In the genomic region with DNA sequence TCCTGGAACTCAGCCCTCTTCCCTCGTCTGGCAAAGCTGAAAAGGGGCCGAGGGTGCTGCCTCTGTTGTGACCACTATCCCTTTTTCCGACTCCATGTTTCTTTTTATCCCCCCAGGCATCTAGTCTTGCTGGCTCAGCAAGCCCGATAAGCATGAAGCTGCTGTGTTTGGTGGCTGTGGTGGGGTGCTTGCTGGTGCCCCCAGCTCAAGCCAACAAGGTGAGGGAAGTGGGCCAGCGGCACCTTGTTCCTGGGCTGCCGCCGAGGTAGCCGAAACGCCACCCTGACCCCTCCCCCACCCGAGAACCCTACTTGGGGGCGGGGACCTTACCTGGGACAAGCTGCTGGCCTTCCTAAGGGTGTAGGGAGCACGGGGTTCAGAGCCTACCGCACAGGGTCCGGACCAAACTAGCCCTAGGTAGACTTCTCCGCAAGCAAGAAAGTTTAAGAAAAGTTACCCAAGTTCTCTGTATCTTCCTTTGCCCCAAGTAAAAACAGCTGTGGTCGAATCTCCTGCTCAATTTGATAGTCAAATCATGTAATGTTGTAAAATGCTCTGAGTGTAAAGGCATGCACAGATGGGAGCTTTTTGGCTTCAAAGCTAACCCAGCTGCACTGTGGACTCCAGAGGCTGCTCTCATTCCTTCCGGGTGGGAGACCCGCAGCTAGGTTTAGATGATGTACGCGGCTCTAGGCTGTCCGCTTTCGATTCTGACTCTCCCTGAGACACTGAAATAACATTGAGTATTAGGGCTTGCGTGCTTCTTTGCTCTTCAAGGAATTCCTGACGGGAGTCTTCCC, we compare ENCODE assay signal across 8 mouse cellular contexts. TPM values are rescaled to one million over a fixed set of nuclear protein-coding genes. Genes with fewer than 3 reads are reported as not detected.
A peak's percentile ranks its signal among the peaks of the same experiment; 100 is the strongest.
DNase-seq lines count a peak whose midpoint lies in the region; ATAC-seq lines count a peak whose summit lies in the region.

No protein-coding gene starts in this region.

- no peaks in the 10 kb centered on the region for H3K9me3 ChIP-seq in embryonic facial prominence, embryonic 11.5 days (replicated peaks; ENCODE audit: control insufficient read depth, low read length)
- no peaks in the 10 kb centered on the region for H3K9me3 ChIP-seq in hindbrain, embryonic 10.5 days
- H3K9me3 ChIP-seq in limb, embryonic 13.5 days = no peaks in the 10 kb centered on the region
- H3K9me3 ChIP-seq in midbrain, embryonic 14.5 days (ENCODE audit: control insufficient read depth, low read length) = no peaks in the 10 kb centered on the region

- peak overlapping the region; percentile 87 for H3K4me2 ChIP-seq in embryonic facial prominence, embryonic 11.5 days (ENCODE audit: low read depth, low read length)
- H3K4me2 ChIP-seq in limb, embryonic 13.5 days (replicated peaks) = peak overlapping the region; percentile 88
- H3K4me2 ChIP-seq in midbrain, embryonic 14.5 days (ENCODE audit: low read length) = peak overlapping the region; percentile 94

- WGBS in embryonic facial prominence, embryonic 11.5 days = 5% methylated on average over 24 of the region's 24 CpGs
- WGBS in hindbrain, embryonic 10.5 days = 10% methylated on average over 24 of the region's 24 CpGs
- 4% methylated on average over 24 of the region's 24 CpGs for WGBS in limb, embryonic 13.5 days
- WGBS in midbrain, embryonic 14.5 days = 4% methylated on average over 24 of the region's 24 CpGs

- no peak for DNase-seq in cerebellum, postnatal 4 days (ENCODE audit: low spot score in 2 of 2)
- peak; percentile 59 for DNase-seq in ZHBTc4 (ENCODE audit: low read depth, low spot score)
- DNase-seq in embryonic facial prominence, embryonic 11.5 days (ENCODE audit: low spot score) = peak; percentile 56
- DNase-seq in hindbrain, embryonic 10.5 days (ENCODE audit: low spot score) = peak; percentile 18
- DNase-seq in midbrain, embryonic 14.5 days = peak; percentile 30
- DNase-seq in thymus, adult 18-20 months = peak; percentile 32 to 50

- no peaks in the 10 kb centered on the region for H3K27me3 ChIP-seq in embryonic facial prominence, embryonic 11.5 days (ENCODE audit: control insufficient read depth, insufficient read depth, low read length)
- H3K27me3 ChIP-seq in hindbrain, embryonic 10.5 days (ENCODE audit: insufficient read depth, poor library complexity, severe bottlenecking) = no peaks in the 10 kb centered on the region
- H3K27me3 ChIP-seq in limb, embryonic 13.5 days = no peaks in the 10 kb centered on the region
- H3K27me3 ChIP-seq in midbrain, embryonic 14.5 days (ENCODE audit: control insufficient read depth, insufficient read depth, low read length) = no peaks in the 10 kb centered on the region

- peak overlapping the region; percentile 74 for H3K4me3 ChIP-seq in embryonic facial prominence, embryonic 11.5 days (ENCODE audit: low read depth, low read length)
- H3K4me3 ChIP-seq in hindbrain, embryonic 10.5 days = peak overlapping the region; percentile 96
- H3K4me3 ChIP-seq in limb, embryonic 13.5 days = peak overlapping the region; percentile 80
- H3K4me3 ChIP-seq in midbrain, embryonic 14.5 days (replicated peaks; ENCODE audit: low read depth, low read length) = peak overlapping the region; percentile 78

- ATAC-seq in cerebellum, adult (ENCODE audit: insufficient number of reproducible peaks, low FRiP score, low TSS enrichment) = 0 out of 2 replicates have a peak, but pooled peaks have one; percentile 14
- peak; percentile 36 for ATAC-seq in embryonic facial prominence, embryonic 11.5 days (replicated peaks; ENCODE audit: insufficient number of reproducible peaks, low FRiP score, low TSS enrichment, low read depth)
- peak; percentile 29 for ATAC-seq in limb, embryonic 13.5 days (ENCODE audit: low FRiP score, low read depth)
- peak; percentile 39; the same call in 1 of the 2 replicates for ATAC-seq in midbrain, embryonic 14.5 days (ENCODE audit: low FRiP score, low TSS enrichment)

- no peaks in the 10 kb centered on the region for H3K4me1 ChIP-seq in embryonic facial prominence, embryonic 11.5 days (ENCODE audit: control insufficient read depth, insufficient read depth, low read length)
- peaks cover 24% of the 10 kb centered on the region for H3K4me1 ChIP-seq in hindbrain, embryonic 10.5 days (replicated peaks)
- peaks cover 13% of the 10 kb centered on the region for H3K4me1 ChIP-seq in limb, embryonic 13.5 days
- peaks cover 9% of the 10 kb centered on the region; the same call in 1 of the 2 replicates for H3K4me1 ChIP-seq in midbrain, embryonic 14.5 days (ENCODE audit: control insufficient read depth, insufficient read depth, low read length)

- peak overlapping the region; percentile 68 for H3K27ac ChIP-seq in embryonic facial prominence, embryonic 11.5 days (replicated peaks; ENCODE audit: low read depth, low read length)
- peak overlapping the region; percentile 98 for H3K27ac ChIP-seq in hindbrain, embryonic 10.5 days
- peak overlapping the region; percentile 92 for H3K27ac ChIP-seq in limb, embryonic 13.5 days
- peak overlapping the region; percentile 79 for H3K27ac ChIP-seq in midbrain, embryonic 14.5 days (replicated peaks; ENCODE audit: low read depth, low read length)

- H3K36me3 ChIP-seq in embryonic facial prominence, embryonic 11.5 days (replicated peaks; ENCODE audit: control insufficient read depth, insufficient read depth, low read depth, low read length) = peaks cover 4% of the 10 kb centered on the region
- peaks cover 38% of the 10 kb centered on the region for H3K36me3 ChIP-seq in hindbrain, embryonic 10.5 days
- peaks cover 33% of the 10 kb centered on the region for H3K36me3 ChIP-seq in limb, embryonic 13.5 days
- H3K36me3 ChIP-seq in midbrain, embryonic 14.5 days (ENCODE audit: control insufficient read depth, insufficient read depth, low read length) = peaks cover 31% of the 10 kb centered on the region

- peak overlapping the region; percentile 83 for H3K9ac ChIP-seq in embryonic facial prominence, embryonic 11.5 days (replicated peaks; ENCODE audit: low read length)
- peak overlapping the region; percentile 89 for H3K9ac ChIP-seq in limb, embryonic 13.5 days
- H3K9ac ChIP-seq in midbrain, embryonic 14.5 days (replicated peaks; ENCODE audit: low read length) = peak overlapping the region; percentile 75

RNA-seq across cellular contexts. Expression of a gene that starts 10.6 kb away (rescaled TPM):
- 73.4 and 74.4 TPM in 2 replicates for polyA plus RNA-seq in embryonic facial prominence, embryonic 11.5 days (2014; fragmentation: Nextera tagmentation; extraction: Ambion mirVana)
- polyA plus RNA-seq in hindbrain, embryonic 10.5 days (2016; fragmentation: Nextera tagmentation; extraction: Ambion mirVana) = 148 and 161 TPM in 2 replicates
- polyA plus RNA-seq in limb, embryonic 13.5 days (2015; fragmentation: Nextera tagmentation; extraction: Ambion mirVana) = 214 and 215 TPM in 2 replicates
- polyA plus RNA-seq in midbrain, embryonic 14.5 days (2014; fragmentation: Nextera tagmentation; extraction: Ambion mirVana) = 90.4 and 140 TPM in 2 replicates

RNA-seq across cellular contexts. Expression of a gene that starts 12.4 kb away (rescaled TPM):
- not detected in 2 replicates for polyA plus RNA-seq in embryonic facial prominence, embryonic 11.5 days (2014; fragmentation: Nextera tagmentation; extraction: Ambion mirVana)
- 0.09 TPM in 1 of 2 replicates, not detected in the other for polyA plus RNA-seq in hindbrain, embryonic 10.5 days (2016; fragmentation: Nextera tagmentation; extraction: Ambion mirVana)
- 0.09 TPM in 1 of 2 replicates, not detected in the other for polyA plus RNA-seq in limb, embryonic 13.5 days (2015; fragmentation: Nextera tagmentation; extraction: Ambion mirVana)
- polyA plus RNA-seq in midbrain, embryonic 14.5 days (2014; fragmentation: Nextera tagmentation; extraction: Ambion mirVana) = not detected in 2 replicates

RNA-seq across cellular contexts. Expression of a gene that starts 32.0 kb away (rescaled TPM):
- polyA plus RNA-seq in embryonic facial prominence, embryonic 11.5 days (2014; fragmentation: Nextera tagmentation; extraction: Ambion mirVana) = 0.42 TPM in 1 of 2 replicates, not detected in the other
- not detected in 2 replicates for polyA plus RNA-seq in hindbrain, embryonic 10.5 days (2016; fragmentation: Nextera tagmentation; extraction: Ambion mirVana)
- polyA plus RNA-seq in limb, embryonic 13.5 days (2015; fragmentation: Nextera tagmentation; extraction: Ambion mirVana) = not detected in 2 replicates
- not detected in 2 replicates for polyA plus RNA-seq in midbrain, embryonic 14.5 days (2014; fragmentation: Nextera tagmentation; extraction: Ambion mirVana)

RNA-seq across cellular contexts. Expression of a gene that starts 34.0 kb away (rescaled TPM):
- 0.10 TPM in 1 of 2 replicates, not detected in the other for polyA plus RNA-seq in embryonic facial prominence, embryonic 11.5 days (2014; fragmentation: Nextera tagmentation; extraction: Ambion mirVana)
- 0.07 and 0.47 TPM in 2 replicates for polyA plus RNA-seq in hindbrain, embryonic 10.5 days (2016; fragmentation: Nextera tagmentation; extraction: Ambion mirVana)
- polyA plus RNA-seq in limb, embryonic 13.5 days (2015; fragmentation: Nextera tagmentation; extraction: Ambion mirVana) = 4.2 and 5.0 TPM in 2 replicates
- not detected in 2 replicates for polyA plus RNA-seq in midbrain, embryonic 14.5 days (2014; fragmentation: Nextera tagmentation; extraction: Ambion mirVana)

Comparison
In these comparisons a context has a peak if more than half of its experiments do, and no peak if none do; other contexts are left out.
1. DNase-seq: peak in ZHBTc4 (single experiment), embryonic facial prominence, embryonic 11.5 days (single experiment), hindbrain, embryonic 10.5 days (single experiment), midbrain, embryonic 14.5 days (single experiment) and thymus, adult 18-20 months (2 of 2); none in cerebellum, postnatal 4 days (0 of 2).
2. Peak in every context shown above with its lines, with median percentiles within 50 percentile points of each other: ATAC-seq, H3K27ac ChIP-seq, H3K4me2 ChIP-seq, H3K4me3 ChIP-seq and H3K9ac ChIP-seq.